Mouse (Mus musculus): Measurements from ENCODE around the gene Dda1.
A peak's percentile ranks its signal among the peaks of the same experiment; 100 is the strongest.

Dda1 gene

DNA sequence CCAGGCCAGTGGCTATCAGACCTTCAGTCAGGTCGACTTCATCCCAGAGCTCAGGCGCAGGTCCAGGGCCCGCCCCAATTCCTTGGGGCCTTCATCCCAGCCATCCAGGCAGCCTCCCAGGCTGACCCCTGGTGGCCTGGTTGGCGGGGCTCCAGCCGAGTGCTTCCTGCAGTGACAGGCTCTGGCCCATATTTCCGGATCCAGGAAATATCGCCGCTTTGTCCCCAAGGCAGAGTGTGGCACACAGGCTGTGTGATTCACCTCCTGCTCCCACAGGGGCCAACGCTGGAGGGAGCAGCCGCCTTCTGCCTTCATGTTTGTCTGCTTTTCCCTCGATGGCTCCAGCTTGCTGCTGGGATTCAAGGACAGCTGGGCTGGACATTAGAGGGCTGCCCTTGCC lies 27.5 kb downstream of the Dda1 start:
- DNase-seq (ENCODE audit: low spot score): peak; percentile 97

- no peak for DNase-seq (ENCODE audit: low spot score)
Observed at GRCm38 (mm10) chr8:71497077-71497645, 28.2 kb downstream of the Dda1 start.

- no peak for DNase-seq (ENCODE audit: low spot score)
Observed at GRCm38 (mm10) chr8:71497881-71498501, 29.0 kb downstream of the Dda1 start.

GRCm38 (mm10) chr8:71498816-71499690 lies 30.1 kb downstream of the Dda1 start:
- no peak for DNase-seq (ENCODE audit: low spot score)

GRCm38 (mm10) chr8:71504349-71504748 lies 35.4 kb downstream of the Dda1 start:
- no peak for DNase-seq (ENCODE audit: low spot score)

DNA sequence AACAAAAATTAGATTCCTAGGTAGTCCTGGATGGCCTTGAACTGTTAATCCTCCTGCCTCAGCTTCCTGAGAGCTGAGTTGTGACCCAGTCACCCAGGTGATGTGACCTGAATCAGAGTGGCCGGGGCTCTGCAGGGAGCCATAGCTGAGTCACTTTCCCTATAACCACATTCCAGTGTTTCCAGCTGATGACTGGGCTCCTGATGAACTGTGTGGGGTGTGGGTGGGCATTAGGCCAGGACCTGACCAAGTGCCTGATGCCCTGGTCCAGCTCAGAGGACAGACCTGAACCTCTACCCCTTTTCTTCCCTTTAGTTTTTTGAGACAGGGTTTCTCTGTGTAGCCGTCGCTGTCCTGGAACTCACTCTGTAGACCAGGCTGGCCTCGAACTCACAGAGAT lies 36.3 kb downstream of the Dda1 start:
- DNase-seq (ENCODE audit: low spot score): no peak

DNA sequence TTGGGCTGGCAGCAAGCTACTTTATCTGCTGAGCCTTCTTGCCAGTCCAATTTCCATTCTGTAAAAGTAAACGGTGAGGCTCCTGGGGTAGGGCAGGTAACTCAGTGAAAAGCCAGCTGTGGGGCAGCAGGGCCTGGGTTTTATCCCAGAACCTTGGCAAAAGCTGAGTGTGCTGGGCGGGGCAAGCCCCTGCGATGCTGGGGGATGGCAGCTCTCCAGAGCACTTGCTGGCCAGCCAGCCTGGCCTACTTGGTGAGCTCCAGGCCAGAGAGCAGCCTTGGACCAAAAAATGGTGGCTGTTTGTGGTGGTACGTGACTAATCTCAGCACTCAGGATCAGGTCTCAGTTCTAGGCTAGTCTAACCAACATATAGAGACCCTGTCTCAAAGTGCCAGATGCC lies 37.0 kb downstream of the Dda1 start:
- peak; percentile 69 for DNase-seq (ENCODE audit: low spot score)

DNA sequence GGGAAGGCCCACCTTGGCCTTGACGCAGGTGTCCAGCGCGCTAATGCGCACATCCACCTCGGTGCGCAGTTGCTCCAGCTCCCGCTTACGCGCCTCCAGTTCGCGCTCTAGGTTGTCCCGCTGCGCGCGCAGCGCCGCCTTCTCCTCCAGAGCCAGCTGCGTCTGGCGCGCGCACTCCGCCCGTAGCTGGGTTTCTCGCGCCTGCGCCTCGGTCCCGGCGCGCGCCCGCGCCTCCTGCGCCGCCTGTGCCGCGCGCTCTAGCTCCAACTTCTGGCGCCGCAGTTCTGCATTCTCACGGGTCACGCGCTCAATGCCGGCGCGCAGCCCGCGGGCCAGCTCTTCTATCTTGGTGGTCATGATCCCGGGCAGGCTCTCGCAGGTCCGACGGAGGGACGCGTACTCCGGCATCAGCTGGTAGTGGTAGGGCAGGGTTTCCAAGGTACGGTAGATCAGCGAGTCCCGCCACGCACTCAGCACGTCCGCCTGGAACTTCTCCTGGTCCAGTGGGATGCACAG lies 38.6 kb downstream of the Dda1 start:
- DNase-seq (ENCODE audit: low spot score): no peak

DNA sequence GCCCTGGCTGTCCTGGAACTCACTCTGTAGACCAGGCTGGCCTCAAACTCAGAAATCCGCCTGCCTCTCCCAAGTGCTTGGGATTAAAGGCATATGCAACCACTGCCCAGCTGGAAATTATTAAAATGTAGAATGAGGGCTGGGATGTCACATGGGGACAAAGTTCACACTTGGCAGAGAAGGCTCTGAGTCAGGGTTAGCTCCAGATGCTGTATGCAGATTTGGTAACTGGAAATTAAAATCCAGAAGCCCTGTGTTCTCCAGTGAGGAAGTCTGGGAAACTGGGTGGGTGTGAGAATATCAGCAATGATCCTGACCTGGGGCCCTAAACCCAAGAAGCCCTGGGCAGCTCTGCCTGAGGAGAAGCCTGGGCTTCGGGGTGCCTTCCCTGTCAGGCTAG lies 40.3 kb downstream of the Dda1 start:
- peak; percentile 86 for DNase-seq (ENCODE audit: low spot score)

DNA sequence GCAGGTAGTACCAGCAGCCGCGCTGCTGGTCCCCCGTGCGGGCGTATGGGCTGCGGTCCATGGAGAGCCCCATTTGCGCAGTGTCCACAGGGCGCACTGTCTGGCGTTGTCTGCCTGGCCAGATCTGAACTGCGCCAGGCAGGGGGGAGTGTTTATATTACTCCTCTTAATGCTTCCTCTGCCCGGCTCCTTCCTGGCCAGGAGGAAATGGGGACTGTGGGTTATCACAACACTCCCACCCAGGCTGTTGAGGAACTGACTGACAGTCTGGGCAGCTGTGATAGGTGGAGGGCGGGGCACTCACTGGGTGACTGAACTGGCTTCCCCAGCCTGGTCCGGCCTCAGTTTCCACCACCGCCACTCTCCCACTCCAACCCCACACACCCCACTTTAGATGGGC lies 42.6 kb downstream of the Dda1 start, which contains the start of gene Plvap:
Gene Plvap (minus strand): TSS at position 109 of the 400 bp plus-strand sequence.
- DNase-seq (ENCODE audit: low spot score): no peak

- no peak for DNase-seq (ENCODE audit: low spot score)
Observed at GRCm38 (mm10) chr8:71513018-71513754, 44.2 kb downstream of the Dda1 start.

- no peak for DNase-seq (ENCODE audit: low spot score)
Observed at GRCm38 (mm10) chr8:71515043-71515442, 46.0 kb downstream of the Dda1 start.

DNA sequence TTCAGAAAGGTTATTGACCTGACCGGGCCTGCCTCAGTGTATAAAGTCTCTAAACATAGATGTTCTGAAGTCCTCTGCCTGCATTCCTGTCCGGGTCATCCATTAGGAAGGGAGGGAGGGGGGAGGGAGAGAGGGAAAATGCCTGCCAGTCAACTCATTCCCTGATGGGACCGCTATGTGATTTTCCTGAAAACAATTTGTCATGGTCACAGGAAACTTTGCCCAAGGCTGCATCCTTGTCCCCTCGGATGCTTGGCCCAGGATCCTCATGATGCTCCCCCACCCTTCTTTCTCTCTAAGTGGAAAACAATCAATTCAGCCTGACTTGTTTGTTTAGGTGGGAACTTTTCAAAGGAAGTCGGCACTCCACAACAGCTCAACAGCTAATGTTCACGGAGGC lies 47.8 kb downstream of the Dda1 start:
- no peak for DNase-seq (ENCODE audit: low spot score)

DNA sequence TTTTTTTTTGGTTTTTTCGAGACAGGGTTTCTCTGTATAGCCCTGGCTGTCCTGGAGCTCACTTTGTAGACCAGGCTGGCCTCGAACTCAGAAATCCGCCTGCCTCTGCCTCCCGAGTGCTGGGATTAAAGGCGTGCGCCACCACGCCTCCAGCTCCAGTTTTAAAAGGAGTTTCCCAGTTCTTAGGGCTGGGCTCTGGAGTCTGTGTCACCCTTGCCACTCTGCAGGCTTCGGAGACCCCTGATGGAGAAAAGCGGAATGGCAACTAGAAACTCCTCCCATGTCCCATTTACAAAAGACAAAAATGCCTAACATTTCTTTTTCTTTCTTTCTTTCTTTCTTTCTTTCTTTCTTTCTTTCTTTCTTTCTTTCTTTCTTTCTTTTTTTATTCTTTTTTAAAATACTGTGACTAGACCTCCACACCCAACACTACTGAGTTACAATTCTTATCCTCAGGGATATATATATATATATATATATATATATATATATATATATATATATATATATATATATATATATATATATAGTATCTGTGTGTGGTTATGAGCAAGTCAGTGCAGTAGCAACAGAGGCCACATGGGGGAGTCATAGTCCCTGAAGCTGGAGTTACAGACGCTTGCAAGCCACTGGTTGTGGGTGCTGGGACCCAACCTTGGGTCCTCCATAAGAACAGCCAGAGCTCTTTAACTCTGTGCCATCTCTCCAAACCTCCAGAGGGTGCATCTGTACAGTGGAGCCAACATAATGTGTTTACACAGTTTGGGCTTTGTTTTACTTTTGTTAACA lies 50.2 kb downstream of the Dda1 start:
- peak; percentile 89 for DNase-seq (ENCODE audit: low spot score)

GRCm38 (mm10) chr8:71521634-71522033 lies 52.6 kb downstream of the Dda1 start:
- DNase-seq (ENCODE audit: low spot score): peak; percentile 97

DNA sequence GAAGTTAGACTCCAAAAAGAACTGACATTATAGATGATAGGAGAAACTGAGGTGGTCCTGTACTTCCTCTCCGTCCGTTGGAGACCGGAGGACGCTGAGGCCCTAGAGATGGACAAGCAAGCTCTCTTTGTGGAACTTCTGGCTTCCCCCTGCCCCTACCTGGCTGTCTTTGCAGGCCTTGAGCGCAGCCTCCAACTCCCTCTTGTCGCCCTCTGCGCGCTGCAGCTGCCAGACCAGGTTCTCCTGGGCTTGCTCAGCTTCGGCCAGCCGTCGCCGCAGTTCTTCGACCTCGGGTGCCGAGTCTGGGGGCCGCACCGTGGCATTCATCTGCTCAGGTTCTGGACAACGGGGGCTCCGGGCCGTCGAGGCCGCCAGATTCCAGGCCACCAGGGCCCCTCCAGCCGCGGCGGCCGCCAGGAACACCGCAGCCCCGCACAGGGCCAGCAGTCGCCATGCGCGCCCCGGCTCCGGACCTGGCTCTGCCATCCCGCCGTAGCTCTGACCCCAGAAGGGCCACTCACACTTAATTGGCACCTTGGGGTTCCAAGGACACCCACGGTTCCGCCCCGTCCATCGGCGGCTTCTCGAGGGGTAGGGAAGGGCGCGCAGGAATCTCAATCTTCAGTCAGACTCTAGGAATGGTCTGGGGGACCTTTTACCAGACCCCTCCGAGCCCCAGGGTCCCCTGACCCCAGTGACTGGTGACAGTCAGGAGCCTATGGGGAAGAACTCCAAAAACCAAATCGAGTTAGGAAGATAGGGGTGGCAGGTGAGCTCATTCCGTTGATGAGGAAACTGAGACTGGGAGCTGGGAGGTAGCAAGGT lies 56.4 kb downstream of the Dda1 start, which contains the start of gene Ccdc194:
Gene Ccdc194 (minus strand): TSS at position 486 of the 825 bp plus-strand sequence.
- no peak for DNase-seq (ENCODE audit: low spot score)

Measured in adipocyte (in vitro differentiated cells).